Mouse (Mus musculus) lung, postnatal 4 days (tissue): Measurements from ENCODE around the gene Elp6.

ENCODE experiments used
- DNase-seq, 2 experiments: peaks; one replicate each; pipeline ENCODE4 v3.0.0; 2021

Gene Elp6

GRCm38 (mm10) chr9:110304969-110305651 is at the start of gene Elp6:
Elp6 (plus strand) TSS chr9:110305173.
- DNase-seq, result peak; percentile 91 to 93

GRCm38 (mm10) chr9:110255407-110256019 is 49.5 kb upstream of the Elp6 start:
- DNase-seq, result no peak

- no peak for DNase-seq
Observed at GRCm38 (mm10) chr9:110258646-110259045, 46.3 kb upstream of the Elp6 start.

- DNase-seq, result no peak
Observed at GRCm38 (mm10) chr9:110259118-110259517, 45.9 kb upstream of the Elp6 start.

GRCm38 (mm10) chr9:110263181-110263580 is 41.8 kb upstream of the Elp6 start:
- no peak for DNase-seq

GRCm38 (mm10) chr9:110264991-110265390 is 40.0 kb upstream of the Elp6 start:
- DNase-seq, result no peak

- no peak for DNase-seq
Observed at GRCm38 (mm10) chr9:110268416-110268815, 36.6 kb upstream of the Elp6 start.

GRCm38 (mm10) chr9:110272330-110272729 is 32.6 kb upstream of the Elp6 start:
- no peak for DNase-seq

- no peak for DNase-seq
Observed at GRCm38 (mm10) chr9:110273507-110273906, 31.5 kb upstream of the Elp6 start.

GRCm38 (mm10) chr9:110275882-110276281 is 29.1 kb upstream of the Elp6 start:
- no peak for DNase-seq

GRCm38 (mm10) chr9:110277431-110277881 is 27.5 kb upstream of the Elp6 start:
- no peak for DNase-seq

GRCm38 (mm10) chr9:110284075-110284697 is 20.8 kb upstream of the Elp6 start:
- no peak for DNase-seq

GRCm38 (mm10) chr9:110287321-110287924 is 17.6 kb upstream of the Elp6 start:
- no peak for DNase-seq

- DNase-seq, result no peak
Observed at GRCm38 (mm10) chr9:110293254-110293718, 11.7 kb upstream of the Elp6 start.

- no peak for DNase-seq
Observed at GRCm38 (mm10) chr9:110293873-110294415, 11.0 kb upstream of the Elp6 start.

GRCm38 (mm10) chr9:110294786-110295185 is 10.2 kb upstream of the Elp6 start:
- no peak for DNase-seq

- peak; percentile 69 to 84 for DNase-seq
Observed at GRCm38 (mm10) chr9:110296867-110297627, 7.9 kb upstream of the Elp6 start.

GRCm38 (mm10) chr9:110304516-110304915 is 457 bp upstream of the Elp6 start:
- no peak for DNase-seq

- no peak for DNase-seq
Observed at GRCm38 (mm10) chr9:110306371-110306770, 1.4 kb downstream of the Elp6 start.

GRCm38 (mm10) chr9:110314706-110315105 is 9.7 kb downstream of the Elp6 start:
- DNase-seq, result no peak

GRCm38 (mm10) chr9:110315410-110315809 is 10.4 kb downstream of the Elp6 start:
- DNase-seq, result no peak

GRCm38 (mm10) chr9:110315904-110316303 is 10.9 kb downstream of the Elp6 start:
- no peak for DNase-seq
